ENCODE assay signal across 8 mouse cellular contexts in the genomic region with DNA sequence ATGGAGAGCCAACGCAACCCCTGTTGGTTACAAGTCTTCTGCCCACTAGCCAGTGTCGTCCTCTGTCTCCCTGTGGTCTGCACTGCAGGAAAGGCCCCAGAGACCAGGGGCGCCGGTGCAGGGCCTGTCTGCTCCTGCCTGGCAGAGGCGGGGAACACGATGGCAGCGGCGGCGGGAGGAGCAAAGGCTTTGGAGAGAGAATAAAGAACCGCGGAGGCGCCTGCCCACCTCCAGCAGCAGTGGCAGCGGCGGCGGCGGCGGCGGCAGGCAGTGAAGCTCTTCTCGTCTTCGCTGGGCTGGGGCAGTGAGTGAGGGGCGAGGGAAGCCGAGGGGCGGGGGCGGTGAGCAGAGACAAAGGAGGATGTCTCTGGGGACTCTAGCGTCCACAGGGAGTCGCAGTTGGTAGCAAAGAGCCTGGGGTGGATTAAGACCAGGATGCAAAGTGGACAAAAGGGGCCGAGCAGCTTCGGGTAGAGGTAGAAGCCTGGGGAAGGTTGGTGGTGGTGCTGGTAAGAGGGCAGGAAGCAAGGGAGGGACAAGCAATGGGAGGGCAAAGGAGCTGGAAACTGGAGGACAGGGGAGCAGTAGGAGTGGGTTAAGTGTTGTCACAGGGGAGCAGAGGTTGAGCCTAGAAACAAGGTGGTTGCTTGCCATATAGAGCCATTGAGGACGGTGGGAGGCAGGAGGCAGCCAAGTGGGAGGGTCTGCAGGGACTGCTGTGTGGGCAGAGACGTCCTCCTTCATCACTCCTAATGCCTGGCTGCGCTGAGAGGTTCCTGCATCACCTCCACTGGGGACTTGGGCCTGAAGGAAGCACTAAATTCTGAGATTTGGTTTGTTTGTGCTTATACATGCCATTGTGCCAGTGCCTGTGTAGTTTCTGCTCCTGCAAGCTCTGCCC. TPM values are rescaled to one million over a fixed set of nuclear protein-coding genes. Genes with fewer than 3 reads are reported as not detected.
DNase-seq lines count a peak whose midpoint lies in the region; ATAC-seq and TF ChIP-seq lines count a peak whose summit lies in the region.

No protein-coding gene starts in this region.

- peaks cover 24% of the 10 kb centered on the region for H3K9me3 ChIP-seq in E14TG2a.4 (ENCODE audit: low read length)
- H3K9me3 ChIP-seq in erythroblast, embryonic 14.5 days (ENCODE audit: control insufficient read depth, low read length), result no peaks in the 10 kb centered on the region
- H3K9me3 ChIP-seq in stomach, embryonic 14.5 days (ENCODE audit: control insufficient read depth, low read depth, low read length), result no peaks in the 10 kb centered on the region

- no peak for TF ChIP-seq CTCF in E14TG2a.4 (conservative IDR thresholded peaks at IDR 0.05; ENCODE audit: low read length)
- TF ChIP-seq CTCF in layer of hippocampus, adult 2 months (conservative IDR thresholded peaks at IDR 0.05), result peak; percentile 24

- peak; percentile 47 to 53 for DNase-seq in cerebellum, postnatal 14 days
- DNase-seq in cerebellum, adult 11-12 months, result no peak
- peak; percentile 49 to 54 for DNase-seq in layer of hippocampus, adult 2 months (ENCODE audit: low spot score in 2 of 2)
- no peak for DNase-seq in kidney, adult 8-10 months

- peaks cover 82% of the 10 kb centered on the region for H3K4me1 ChIP-seq in E14TG2a.4 (replicated peaks; ENCODE audit: low read depth, low read length)
- peaks cover 46% of the 10 kb centered on the region for H3K4me1 ChIP-seq in erythroblast, embryonic 14.5 days (ENCODE audit: control insufficient read depth)
- peaks cover 27% of the 10 kb centered on the region for H3K4me1 ChIP-seq in stomach, embryonic 14.5 days (ENCODE audit: control insufficient read depth, insufficient read depth, low read length)

- WGBS in stomach, embryonic 14.5 days, result 21% methylated on average over 31 of the region's 31 CpGs

- ATAC-seq in megakaryocyte progenitor cell, adult 5-6 weeks (replicated peaks; ENCODE audit: poor library complexity), result peak; percentile 9
- ATAC-seq in stomach, embryonic 14.5 days (ENCODE audit: insufficient number of reproducible peaks, insufficient read depth, low FRiP score, low read depth), result no peak; the same call in 1 of the 2 replicates

- H3K9ac ChIP-seq in stomach, embryonic 14.5 days (replicated peaks; ENCODE audit: low read depth, low read length), result no peak overlapping the region; the same call in 1 of the 2 replicates

- H3K27me3 ChIP-seq in E14TG2a.4 (ENCODE audit: insufficient read depth, low read length), result no peaks in the 10 kb centered on the region
- H3K27me3 ChIP-seq in erythroblast, embryonic 14.5 days (ENCODE audit: control insufficient read depth), result peaks cover 9% of the 10 kb centered on the region
- H3K27me3 ChIP-seq in stomach, embryonic 14.5 days (ENCODE audit: control insufficient read depth, insufficient read depth, low read length), result no peaks in the 10 kb centered on the region

- peak overlapping the region; percentile 93 for H3K4me3 ChIP-seq in E14TG2a.4 (replicated peaks; ENCODE audit: low read length)
- peak overlapping the region; percentile 52 for H3K4me3 ChIP-seq in erythroblast, embryonic 14.5 days (replicated peaks)
- peak overlapping the region; percentile 63 for H3K4me3 ChIP-seq in layer of hippocampus, adult 2 months
- H3K4me3 ChIP-seq in stomach, embryonic 14.5 days (ENCODE audit: low read depth, low read length), result no peak overlapping the region

- H3K4me2 ChIP-seq in stomach, embryonic 14.5 days (replicated peaks; ENCODE audit: low read depth, low read length), result peak overlapping the region; percentile 24

- peaks cover 86% of the 10 kb centered on the region for H3K36me3 ChIP-seq in E14TG2a.4 (ENCODE audit: insufficient read depth, low read length)
- H3K36me3 ChIP-seq in erythroblast, embryonic 14.5 days (ENCODE audit: control insufficient read depth), result peaks cover 6% of the 10 kb centered on the region
- H3K36me3 ChIP-seq in stomach, embryonic 14.5 days (ENCODE audit: control insufficient read depth, insufficient read depth, low read length), result peaks cover 25% of the 10 kb centered on the region

- peak overlapping the region; percentile 94 for H3K27ac ChIP-seq in layer of hippocampus, adult 2 months
- no peak overlapping the region for H3K27ac ChIP-seq in stomach, embryonic 14.5 days (ENCODE audit: low read length)

RNA-seq across cellular contexts. Expression of gene Agrn, which starts 11.1 kb away (rescaled TPM):
- 0.45 and 0.51 TPM in 2 replicates for polyA plus RNA-seq in erythroblast, embryonic 14.5 days (2012)
- 100 to 1,000 TPM; 146 to 148 TPM for total RNA-seq in layer of hippocampus, adult 2 months (2021)
- total RNA-seq in megakaryocyte progenitor cell, adult 5-6 weeks (2015), result 4.8 and 5.8 TPM in 2 replicates
- 1.9 and 2.0 TPM in 2 replicates for total RNA-seq in megakaryocyte progenitor cell, adult 5-6 weeks (2017)
- 83.0 and 84.1 TPM in 2 replicates for polyA plus RNA-seq in stomach, embryonic 14.5 days (2014; fragmentation: Nextera tagmentation; extraction: Ambion mirVana)

RNA-seq across cellular contexts. Expression of gene Isg15, which starts 14.4 kb away (rescaled TPM):
- polyA plus RNA-seq in erythroblast, embryonic 14.5 days (2012), result 0.75 and 0.80 TPM in 2 replicates
- 1 to 10 TPM in 1 of 2 experiments, under 1 TPM in 1; 0.87 to 1.3 TPM for total RNA-seq in layer of hippocampus, adult 2 months (2021)
- 1.2 and 2.1 TPM in 2 replicates for total RNA-seq in megakaryocyte progenitor cell, adult 5-6 weeks (2015)
- total RNA-seq in megakaryocyte progenitor cell, adult 5-6 weeks (2017), result 0.79 TPM in 1 of 2 replicates, not detected in the other
- polyA plus RNA-seq in stomach, embryonic 14.5 days (2014; fragmentation: Nextera tagmentation; extraction: Ambion mirVana), result 0.48 and 1.3 TPM in 2 replicates

RNA-seq across cellular contexts. Expression of gene AW011738, which starts 16.9 kb away (rescaled TPM):
- 0.13 and 0.15 TPM in 2 replicates for polyA plus RNA-seq in erythroblast, embryonic 14.5 days (2012)
- 1 to 10 TPM; 5.6 to 7.1 TPM for total RNA-seq in layer of hippocampus, adult 2 months (2021)
- total RNA-seq in megakaryocyte progenitor cell, adult 5-6 weeks (2015), result 0.46 and 0.62 TPM in 2 replicates
- total RNA-seq in megakaryocyte progenitor cell, adult 5-6 weeks (2017), result 0.07 and 0.12 TPM in 2 replicates
- polyA plus RNA-seq in stomach, embryonic 14.5 days (2014; fragmentation: Nextera tagmentation; extraction: Ambion mirVana), result 0.41 and 0.82 TPM in 2 replicates

RNA-seq across cellular contexts. Expression of gene Perm1, which starts 29.5 kb away (rescaled TPM):
- not detected in 2 replicates for polyA plus RNA-seq in erythroblast, embryonic 14.5 days (2012)
- under 1 TPM; 0.26 to 0.44 TPM for total RNA-seq in layer of hippocampus, adult 2 months (2021)
- 0.12 TPM in 1 of 2 replicates, not detected in the other for total RNA-seq in megakaryocyte progenitor cell, adult 5-6 weeks (2015)
- 0.08 TPM in 1 of 2 replicates, not detected in the other for total RNA-seq in megakaryocyte progenitor cell, adult 5-6 weeks (2017)
- 0.55 and 1.3 TPM in 2 replicates for polyA plus RNA-seq in stomach, embryonic 14.5 days (2014; fragmentation: Nextera tagmentation; extraction: Ambion mirVana)

RNA-seq across cellular contexts. Expression of gene Plekhn1, which starts 48.5 kb away (rescaled TPM):
- 1.5 and 2.4 TPM in 2 replicates for polyA plus RNA-seq in erythroblast, embryonic 14.5 days (2012)
- 10 to 100 TPM; 41.4 to 43.1 TPM for total RNA-seq in layer of hippocampus, adult 2 months (2021)
- total RNA-seq in megakaryocyte progenitor cell, adult 5-6 weeks (2015), result 11.6 and 18.4 TPM in 2 replicates
- 12.8 and 15.5 TPM in 2 replicates for total RNA-seq in megakaryocyte progenitor cell, adult 5-6 weeks (2017)
- polyA plus RNA-seq in stomach, embryonic 14.5 days (2014; fragmentation: Nextera tagmentation; extraction: Ambion mirVana), result 21.2 and 22.8 TPM in 2 replicates

Comparison
In these comparisons a context has a peak if more than half of its experiments do, and no peak if none do; other contexts are left out.
1. DNase-seq: peak in cerebellum, postnatal 14 days (2 of 2) and layer of hippocampus, adult 2 months (2 of 2); none in cerebellum, adult 11-12 months (single experiment) and kidney, adult 8-10 months (0 of 2).
2. RNA of gene Agrn, which starts 11.1 kb away (total RNA-seq): 146 to 148 TPM in layer of hippocampus, adult 2 months; 1.9 to 5.8 TPM in megakaryocyte progenitor cell, adult 5-6 weeks; every median in the first group is over 10 times any median in the second.
3. RNA of gene AW011738, which starts 16.9 kb away (total RNA-seq): 5.6 to 7.1 TPM in layer of hippocampus, adult 2 months; 0.07 to 0.62 TPM in megakaryocyte progenitor cell, adult 5-6 weeks; every median in the first group is over 4 times any median in the second.